Mouse (Mus musculus): ENCODE measurements around the gene Lrrc8d. TPM values are rescaled to one million over a fixed set of nuclear protein-coding genes. Genes with fewer than 3 reads are reported as not detected.
A peak's percentile ranks its signal among the peaks of the same experiment; 100 is the strongest.

The Lrrc8d gene
- polyA plus RNA-seq, 1 experiment from 2014 or later: 24.5 TPM

- H3K4me3 ChIP-seq (ENCODE audit: low read depth, low read length): no peak overlapping the region
- DNase-seq (ENCODE audit: low spot score, missing footprints) (no peak), ATAC-seq (ENCODE audit: low FRiP score) (no peak)
- no peak overlapping the region for H3K27ac ChIP-seq (ENCODE audit: low read depth, low read length)
- H3K4me1 ChIP-seq (ENCODE audit: control insufficient read depth, insufficient read depth, low read length): peaks cover 15% of the 10 kb centered on the region
- H3K9ac ChIP-seq (ENCODE audit: low read length): no peak overlapping the region
- H3K27me3 ChIP-seq (ENCODE audit: control insufficient read depth, insufficient read depth, low read length): no peaks in the 10 kb centered on the region; the same call in 1 of the 2 replicates
- H3K36me3 ChIP-seq (ENCODE audit: control insufficient read depth, insufficient read depth, low read length): no peaks in the 10 kb centered on the region
- no peak overlapping the region for H3K4me2 ChIP-seq
- WGBS: 89% methylated on average over 3 of the region's 3 CpGs
- H3K9me3 ChIP-seq (ENCODE audit: control insufficient read depth, low read length): no peaks in the 10 kb centered on the region
Measured at GRCm38 (mm10) chr5:105697886-105698285, 1.9 kb upstream of the Lrrc8d start.

GRCm38 (mm10) chr5:105698694-105699093, 1.1 kb upstream of the Lrrc8d start:
- 17% methylated on average over 7 of the region's 7 CpGs for WGBS
- no peaks in the 10 kb centered on the region for H3K36me3 ChIP-seq (ENCODE audit: control insufficient read depth, insufficient read depth, low read length)
- H3K9me3 ChIP-seq (ENCODE audit: control insufficient read depth, low read length): no peaks in the 10 kb centered on the region
- no peak for DNase-seq (ENCODE audit: low spot score, missing footprints)
- no peak overlapping the region for H3K9ac ChIP-seq (ENCODE audit: low read length)
- H3K4me2 ChIP-seq: peak overlapping the region; percentile 92; the same call in 1 of the 2 replicates
- no peak for ATAC-seq (ENCODE audit: low FRiP score)
- no peak overlapping the region for H3K4me3 ChIP-seq (ENCODE audit: low read depth, low read length)
- no peaks in the 10 kb centered on the region; the same call in 1 of the 2 replicates for H3K27me3 ChIP-seq (ENCODE audit: control insufficient read depth, insufficient read depth, low read length)
- H3K4me1 ChIP-seq (ENCODE audit: control insufficient read depth, insufficient read depth, low read length): peaks cover 18% of the 10 kb centered on the region
- H3K27ac ChIP-seq (ENCODE audit: low read depth, low read length): no peak overlapping the region

- H3K4me3 ChIP-seq (ENCODE audit: low read depth, low read length): peak overlapping the region; percentile 92
- H3K27me3 ChIP-seq (ENCODE audit: control insufficient read depth, insufficient read depth, low read length): no peaks in the 10 kb centered on the region; the same call in 1 of the 2 replicates
- peak overlapping the region; percentile 92 for H3K4me2 ChIP-seq
- peak overlapping the region; percentile 92 for H3K27ac ChIP-seq (ENCODE audit: low read depth, low read length)
- H3K9ac ChIP-seq (ENCODE audit: low read length): peak overlapping the region; percentile 99
- H3K4me1 ChIP-seq (ENCODE audit: control insufficient read depth, insufficient read depth, low read length): peaks cover 18% of the 10 kb centered on the region
- under 1% methylated on average over 85 of the region's 101 CpGs for WGBS
- H3K36me3 ChIP-seq (ENCODE audit: control insufficient read depth, insufficient read depth, low read length): no peaks in the 10 kb centered on the region
- ATAC-seq (ENCODE audit: low FRiP score) (peak; percentile 71), DNase-seq (ENCODE audit: low spot score, missing footprints) (peak; percentile 97)
- no peaks in the 10 kb centered on the region for H3K9me3 ChIP-seq (ENCODE audit: control insufficient read depth, low read length)
Measured at GRCm38 (mm10) chr5:105700070-105700851, 492 bp downstream of the Lrrc8d start.

- H3K36me3 ChIP-seq (ENCODE audit: control insufficient read depth, insufficient read depth, low read length): no peaks in the 10 kb centered on the region
- H3K27ac ChIP-seq (ENCODE audit: low read depth, low read length): no peak overlapping the region
- 69% methylated on average over 9 of the region's 9 CpGs for WGBS
- H3K4me2 ChIP-seq: peak overlapping the region; percentile 92
- H3K4me1 ChIP-seq (ENCODE audit: control insufficient read depth, insufficient read depth, low read length): peaks cover 20% of the 10 kb centered on the region
- no peak for ATAC-seq (ENCODE audit: low FRiP score)
- DNase-seq (ENCODE audit: low spot score, missing footprints): peak; percentile 89
- H3K9me3 ChIP-seq (ENCODE audit: control insufficient read depth, low read length): no peaks in the 10 kb centered on the region
- peak overlapping the region; percentile 92 for H3K4me3 ChIP-seq (ENCODE audit: low read depth, low read length)
- no peaks in the 10 kb centered on the region; the same call in 1 of the 2 replicates for H3K27me3 ChIP-seq (ENCODE audit: control insufficient read depth, insufficient read depth, low read length)
- H3K9ac ChIP-seq (ENCODE audit: low read length): peak overlapping the region; percentile 99
Measured at GRCm38 (mm10) chr5:105701326-105701725, 1.6 kb downstream of the Lrrc8d start.

GRCm38 (mm10) chr5:105701844-105702243, 2.1 kb downstream of the Lrrc8d start:
- Histone ChIP-seq H3K9ac (ENCODE audit: low read length) (no peak overlapping the region), H3K4me1 (ENCODE audit: control insufficient read depth, insufficient read depth, low read length) (peaks cover 20% of the 10 kb centered on the region), H3K4me2 (no peak overlapping the region; the same call in 1 of the 2 replicates), H3K4me3 (ENCODE audit: low read depth, low read length) (no peak overlapping the region), H3K36me3 (ENCODE audit: control insufficient read depth, insufficient read depth, low read length) (no peaks in the 10 kb centered on the region), H3K27ac (ENCODE audit: low read depth, low read length) (no peak overlapping the region), H3K9me3 (ENCODE audit: control insufficient read depth, low read length) (no peaks in the 10 kb centered on the region), H3K27me3 (ENCODE audit: control insufficient read depth, insufficient read depth, low read length) (no peaks in the 10 kb centered on the region; the same call in 1 of the 2 replicates)
- no peak for ATAC-seq (ENCODE audit: low FRiP score)
- DNase-seq (ENCODE audit: low spot score, missing footprints): no peak
- WGBS: 81% methylated on average over 8 of the region's 8 CpGs

- Histone ChIP-seq H3K9me3 (ENCODE audit: control insufficient read depth, low read length) (no peaks in the 10 kb centered on the region), H3K27me3 (ENCODE audit: control insufficient read depth, insufficient read depth, low read length) (no peaks in the 10 kb centered on the region; the same call in 1 of the 2 replicates), H3K4me2 (no peak overlapping the region), H3K4me1 (ENCODE audit: control insufficient read depth, insufficient read depth, low read length) (peaks cover 20% of the 10 kb centered on the region), H3K4me3 (ENCODE audit: low read depth, low read length) (no peak overlapping the region), H3K9ac (ENCODE audit: low read length) (no peak overlapping the region), H3K27ac (ENCODE audit: low read depth, low read length) (no peak overlapping the region), H3K36me3 (ENCODE audit: control insufficient read depth, insufficient read depth, low read length) (no peaks in the 10 kb centered on the region)
- 87% methylated on average over 9 of the region's 9 CpGs for WGBS
- DNase-seq (ENCODE audit: low spot score, missing footprints) (no peak), ATAC-seq (ENCODE audit: low FRiP score) (no peak)
Measured at GRCm38 (mm10) chr5:105702580-105703285, 3.0 kb downstream of the Lrrc8d start.

GRCm38 (mm10) chr5:105703286-105703655, 3.5 kb downstream of the Lrrc8d start:
- Histone ChIP-seq H3K4me1 (ENCODE audit: control insufficient read depth, insufficient read depth, low read length) (peaks cover 20% of the 10 kb centered on the region), H3K27ac (ENCODE audit: low read depth, low read length) (no peak overlapping the region), H3K4me3 (ENCODE audit: low read depth, low read length) (no peak overlapping the region), H3K9me3 (ENCODE audit: control insufficient read depth, low read length) (no peaks in the 10 kb centered on the region), H3K4me2 (no peak overlapping the region), H3K9ac (ENCODE audit: low read length) (no peak overlapping the region), H3K27me3 (ENCODE audit: control insufficient read depth, insufficient read depth, low read length) (no peaks in the 10 kb centered on the region; the same call in 1 of the 2 replicates), H3K36me3 (ENCODE audit: control insufficient read depth, insufficient read depth, low read length) (no peaks in the 10 kb centered on the region)
- ATAC-seq (ENCODE audit: low FRiP score): no peak
- 89% methylated on average over 11 of the region's 11 CpGs for WGBS
- no peak for DNase-seq (ENCODE audit: low spot score, missing footprints)

- H3K9ac ChIP-seq (ENCODE audit: low read length): no peak overlapping the region
- H3K4me1 ChIP-seq (ENCODE audit: control insufficient read depth, insufficient read depth, low read length): peaks cover 15% of the 10 kb centered on the region
- DNase-seq (ENCODE audit: low spot score, missing footprints) (no peak), ATAC-seq (ENCODE audit: low FRiP score) (no peak)
- no peaks in the 10 kb centered on the region for H3K9me3 ChIP-seq (ENCODE audit: control insufficient read depth, low read length)
- no peak overlapping the region for H3K27ac ChIP-seq (ENCODE audit: low read depth, low read length)
- no peaks in the 10 kb centered on the region for H3K27me3 ChIP-seq (ENCODE audit: control insufficient read depth, insufficient read depth, low read length)
- no peak overlapping the region for H3K4me2 ChIP-seq
- no peaks in the 10 kb centered on the region for H3K36me3 ChIP-seq (ENCODE audit: control insufficient read depth, insufficient read depth, low read length)
- H3K4me3 ChIP-seq (ENCODE audit: low read depth, low read length): no peak overlapping the region
- WGBS: 78% methylated on average over 9 of the region's 9 CpGs
Measured at GRCm38 (mm10) chr5:105704573-105704972, 4.8 kb downstream of the Lrrc8d start.

- Histone ChIP-seq H3K4me3 (ENCODE audit: low read depth, low read length) (no peak overlapping the region), H3K9ac (ENCODE audit: low read length) (no peak overlapping the region), H3K27ac (ENCODE audit: low read depth, low read length) (no peak overlapping the region), H3K9me3 (ENCODE audit: control insufficient read depth, low read length) (no peaks in the 10 kb centered on the region), H3K36me3 (ENCODE audit: control insufficient read depth, insufficient read depth, low read length) (no peaks in the 10 kb centered on the region), H3K4me1 (ENCODE audit: control insufficient read depth, insufficient read depth, low read length) (peaks cover 7% of the 10 kb centered on the region), H3K27me3 (ENCODE audit: control insufficient read depth, insufficient read depth, low read length) (no peaks in the 10 kb centered on the region), H3K4me2 (no peak overlapping the region)
- ATAC-seq (ENCODE audit: low FRiP score) (no peak), DNase-seq (ENCODE audit: low spot score, missing footprints) (no peak)
- WGBS: 84% methylated on average over 11 of the region's 11 CpGs
Measured at GRCm38 (mm10) chr5:105706635-105707034, 6.9 kb downstream of the Lrrc8d start.
